Mouse (Mus musculus): Measurements from ENCODE around the gene Cdpf1.

GRCm38 (mm10) chr15:85775001-85775400 lies 36.5 kb downstream of the Cdpf1 start:
- TF ChIP-seq CTCF (IDR thresholded peaks at IDR 0.05; ENCODE audit: low read depth, low read length) (no peak), GATA1 (IDR thresholded peaks at IDR 0.05; ENCODE audit: borderline replicate concordance, low read length) (no peak)
